Mouse (Mus musculus) urinary bladder, postnatal 10 days (tissue): ENCODE measurements at regions not wholly inside any gene's neighbourhood (a gene's known extent, or its start where the extent isn't known, plus 50 kb on each side); places are given as distances from the start of the nearest gene placed in this dataset.

Experiments used
- DNase-seq: peaks from one replicate; pipeline ENCODE4 v3.0.0; 2022; ENCODE audit warnings: low spot score

- DNase-seq = no peak
These were observed 57.0 kb downstream of the Rgs2 start for GRCm38 (mm10) chr1:143946933-143947332.

GRCm38 (mm10) chr1:143941465-143941864 is 62.5 kb downstream of the Rgs2 start:
- DNase-seq = peak; percentile 31

GRCm38 (mm10) chr1:143939511-143939910 is 64.5 kb downstream of the Rgs2 start:
- no peak for DNase-seq

GRCm38 (mm10) chr1:143938569-143938968 is 65.4 kb downstream of the Rgs2 start:
- DNase-seq = no peak

- no peak for DNase-seq
These were observed 73.2 kb downstream of the Rgs2 start for GRCm38 (mm10) chr1:143930798-143931197.

- DNase-seq = no peak
These were observed 74.3 kb downstream of the Rgs2 start for GRCm38 (mm10) chr1:143929567-143930165.

GRCm38 (mm10) chr1:143922499-143922898 is 81.5 kb downstream of the Rgs2 start:
- DNase-seq = no peak

- no peak for DNase-seq
These were observed 83.7 kb downstream of the Rgs2 start for GRCm38 (mm10) chr1:143920256-143920655.

GRCm38 (mm10) chr1:143918949-143919348 is 85.0 kb downstream of the Rgs2 start:
- DNase-seq = no peak

GRCm38 (mm10) chr1:143918146-143918774 is 85.7 kb downstream of the Rgs2 start:
- no peak for DNase-seq

GRCm38 (mm10) chr1:143917623-143918022 is 86.3 kb downstream of the Rgs2 start:
- no peak for DNase-seq

GRCm38 (mm10) chr1:143916587-143916986 is 87.4 kb downstream of the Rgs2 start:
- DNase-seq = no peak

GRCm38 (mm10) chr1:143912586-143912985 is 91.4 kb downstream of the Rgs2 start:
- no peak for DNase-seq

GRCm38 (mm10) chr1:143911230-143911629 is 92.7 kb downstream of the Rgs2 start:
- DNase-seq = no peak

- no peak for DNase-seq
These were observed 93.4 kb downstream of the Rgs2 start for GRCm38 (mm10) chr1:143910530-143910929.

- DNase-seq = no peak
These were observed 96.6 kb downstream of the Rgs2 start for GRCm38 (mm10) chr1:143907312-143907711.

GRCm38 (mm10) chr1:143906881-143907280 is 97.1 kb downstream of the Rgs2 start:
- no peak for DNase-seq

- DNase-seq = no peak
These were observed 100.0 kb downstream of the Rgs2 start for GRCm38 (mm10) chr1:143903985-143904384.

- no peak for DNase-seq
These were observed 100.7 kb downstream of the Rgs2 start for GRCm38 (mm10) chr1:143903234-143903633.

- DNase-seq = no peak
These were observed 102.6 kb downstream of the Rgs2 start for GRCm38 (mm10) chr1:143901127-143901920.

- no peak for DNase-seq
These were observed 111.4 kb downstream of the Uchl5 start for GRCm38 (mm10) chr1:143888510-143888909.

GRCm38 (mm10) chr1:143888065-143888464 is 111.0 kb downstream of the Uchl5 start:
- no peak for DNase-seq

- DNase-seq = no peak
These were observed 108.9 kb downstream of the Uchl5 start for GRCm38 (mm10) chr1:143886014-143886413.
